Mouse (Mus musculus): ENCODE measurements around the gene B4galt5. TPM values are rescaled to one million over a fixed set of nuclear protein-coding genes. Genes with fewer than 3 reads are reported as not detected.

B4galt5 gene
- total and polyA plus RNA-seq, 3 experiments: 4.6 to 34.4 (median 6.5) TPM

DNA sequence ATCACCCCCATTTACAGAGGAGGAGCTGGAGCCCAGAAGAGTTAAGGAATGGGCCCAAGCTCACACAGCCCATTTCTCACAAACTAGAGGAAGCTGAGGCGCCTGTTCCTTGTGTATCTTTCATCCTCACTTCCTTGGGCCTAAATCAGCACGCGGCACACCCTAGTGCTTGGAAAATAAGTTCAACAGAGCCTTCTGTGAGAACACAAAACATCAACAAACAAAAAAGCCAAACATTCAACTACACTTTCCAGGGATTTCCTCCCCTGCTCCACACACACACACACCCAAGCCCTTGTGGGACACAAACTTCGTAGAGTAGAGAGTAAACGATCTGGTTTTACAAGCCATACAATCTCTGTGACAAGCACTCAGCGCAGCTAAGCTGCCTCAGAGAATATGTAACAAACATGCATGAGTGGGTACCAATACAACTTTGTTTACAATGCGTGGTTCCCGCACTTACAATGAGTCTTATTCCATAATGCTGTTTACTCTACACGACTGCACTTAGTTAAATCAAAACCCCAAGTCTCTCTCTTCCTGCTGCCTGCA lies 5.7 kb upstream of the B4galt5 start:
- Histone ChIP-seq H3K9me3 (replicated peaks; ENCODE audit: insufficient read depth, low read length) (no peaks in the 10 kb centered on the region), H3K4me1 (ENCODE audit: control insufficient read depth in 1 of 2, insufficient read depth in 2 of 2, low read length in 2 of 2) (peaks cover 2 to 20% of the 10 kb centered on the region in 2 experiments), H3K27ac (ENCODE audit: control insufficient read depth, low read depth, low read length) (no peak overlapping the region), H3K9ac (ENCODE audit: control insufficient read depth, low read depth, low read length, poor library complexity, severe bottlenecking) (no peak overlapping the region), H3K4me3 (ENCODE audit: control insufficient read depth in 1 of 2, insufficient read depth in 1 of 2, low read depth in 2 of 2, low read length in 2 of 2) (no peak overlapping the region), H3K27me3 (ENCODE audit: control insufficient read depth in 1 of 2, insufficient read depth in 2 of 2, low read length in 2 of 2) (peaks cover 0 to 2% of the 10 kb centered on the region in 2 experiments; a peak in 1 of 4 replicates), H3K36me3 (ENCODE audit: control insufficient read depth in 1 of 2, insufficient read depth in 2 of 2, low read length in 2 of 2) (peaks cover 0 to 11% of the 10 kb centered on the region in 2 experiments; a peak in 2 of 4 replicates), H3K79me2 (ENCODE audit: control insufficient read depth, insufficient read depth, low read length, poor library complexity) (no peaks in the 10 kb centered on the region)
- no peak for DNase-seq (ENCODE audit: low read depth, low spot score)
- TF ChIP-seq TAL1 (IDR thresholded peaks at IDR 0.05; ENCODE audit: low read length) (no peak), NRF1 (IDR thresholded peaks at IDR 0.05; ENCODE audit: insufficient read depth, low read depth, low read length, poor library complexity, severe bottlenecking) (no peak)

DNA sequence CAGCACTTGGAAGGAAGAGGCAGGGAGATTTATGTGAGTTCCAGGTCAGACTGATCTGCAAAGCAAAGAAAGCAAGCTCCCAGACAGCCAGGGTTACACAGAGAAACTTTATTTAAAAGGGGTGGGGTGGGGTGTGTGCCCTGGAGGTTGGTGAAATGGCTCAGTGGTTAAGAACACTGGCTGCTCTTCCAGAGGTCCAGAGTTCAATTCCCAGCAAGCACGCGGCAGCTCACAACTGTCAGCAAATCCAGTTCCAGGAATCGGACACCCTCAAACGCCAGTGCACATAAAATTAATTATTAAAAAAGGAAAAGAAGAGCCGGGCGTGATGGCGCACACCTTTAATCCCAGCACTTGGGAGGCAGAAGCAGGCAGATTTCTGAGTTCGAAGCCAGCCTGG lies 5.1 kb upstream of the B4galt5 start:
- Histone ChIP-seq H3K27me3 (ENCODE audit: control insufficient read depth in 1 of 2, insufficient read depth in 2 of 2, low read length in 2 of 2) (peaks cover 0 to 2% of the 10 kb centered on the region in 2 experiments; a peak in 1 of 4 replicates), H3K4me3 (ENCODE audit: control insufficient read depth in 1 of 2, insufficient read depth in 1 of 2, low read depth in 2 of 2, low read length in 2 of 2) (no peak overlapping the region), H3K79me2 (ENCODE audit: control insufficient read depth, insufficient read depth, low read length, poor library complexity) (no peaks in the 10 kb centered on the region), H3K9ac (ENCODE audit: control insufficient read depth, low read depth, low read length, poor library complexity, severe bottlenecking) (no peak overlapping the region), H3K4me1 (ENCODE audit: control insufficient read depth in 1 of 2, insufficient read depth in 2 of 2, low read length in 2 of 2) (peaks cover 4 to 22% of the 10 kb centered on the region in 2 experiments), H3K9me3 (replicated peaks; ENCODE audit: insufficient read depth, low read length) (no peaks in the 10 kb centered on the region), H3K36me3 (ENCODE audit: control insufficient read depth in 1 of 2, insufficient read depth in 2 of 2, low read length in 2 of 2) (peaks cover 0 to 11% of the 10 kb centered on the region in 2 experiments; a peak in 2 of 4 replicates), H3K27ac (ENCODE audit: control insufficient read depth, low read depth, low read length) (no peak overlapping the region)
- DNase-seq (ENCODE audit: low read depth, low spot score): no peak
- TF ChIP-seq GABPA (IDR thresholded peaks at IDR 0.05; ENCODE audit: low read depth, low read length) (no peak), GATA1 (IDR thresholded peaks at IDR 0.05; ENCODE audit: low read depth, low read length) (no peak), TBP (IDR thresholded peaks at IDR 0.05; ENCODE audit: low read depth, low read length) (no peak), MXI1 (IDR thresholded peaks at IDR 0.05; ENCODE audit: low read depth, low read length) (no peak), CTCF (IDR thresholded peaks at IDR 0.05 in 2 of 3, conservative IDR thresholded peaks at IDR 0.05 in 1 of 3; ENCODE audit: control insufficient read depth in 1 of 3, insufficient read depth in 1 of 3, low read depth in 2 of 3, low read length in 3 of 3, poor library complexity in 1 of 3, severe bottlenecking in 1 of 3) (no peak), JUND (IDR thresholded peaks at IDR 0.05; ENCODE audit: low read depth, low read length) (no peak), CHD1 (IDR thresholded peaks at IDR 0.05; ENCODE audit: low read depth, low read length) (no peak), POLR2AphosphoS5 (IDR thresholded peaks at IDR 0.05; ENCODE audit: borderline replicate concordance, low read depth, low read length) (no peak), MYB (IDR thresholded peaks at IDR 0.05; ENCODE audit: low read depth, low read length) (no peak), KAT2A (conservative IDR thresholded peaks at IDR 0.05; ENCODE audit: low read depth, low read length) (no peak), MAFK (IDR thresholded peaks at IDR 0.05; ENCODE audit: borderline replicate concordance, low read depth, low read length) (no peak), BHLHE40 (IDR thresholded peaks at IDR 0.05; ENCODE audit: borderline replicate concordance, low read depth, low read length) (no peak)

DNA sequence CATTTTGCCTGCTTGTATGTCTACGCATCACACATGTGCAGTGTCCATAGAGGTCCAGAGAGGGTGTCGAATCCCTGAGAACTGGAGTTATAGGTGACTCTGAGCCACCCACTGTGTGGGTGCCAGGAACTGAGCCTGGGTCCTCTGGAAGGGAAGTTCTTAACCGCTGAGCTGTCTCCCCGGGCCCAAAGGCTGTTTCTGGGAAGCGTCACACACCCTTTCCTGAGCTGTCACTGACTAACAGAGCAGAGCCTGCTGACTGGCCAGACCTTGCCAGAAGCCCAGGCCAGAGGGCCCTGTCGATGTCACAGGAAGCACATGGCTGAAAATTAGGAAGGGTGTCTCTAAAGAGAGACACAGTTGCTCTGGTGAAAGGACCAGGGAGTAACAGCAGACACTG lies 3.5 kb upstream of the B4galt5 start:
- Histone ChIP-seq H3K9ac (ENCODE audit: control insufficient read depth, low read depth, low read length, poor library complexity, severe bottlenecking) (no peak overlapping the region), H3K4me3 (ENCODE audit: control insufficient read depth in 1 of 2, insufficient read depth in 1 of 2, low read depth in 2 of 2, low read length in 2 of 2) (no peak overlapping the region), H3K27me3 (ENCODE audit: control insufficient read depth in 1 of 2, insufficient read depth in 2 of 2, low read length in 2 of 2) (peaks cover 0 to 2% of the 10 kb centered on the region in 2 experiments; a peak in 1 of 4 replicates), H3K9me3 (replicated peaks; ENCODE audit: insufficient read depth, low read length) (no peaks in the 10 kb centered on the region), H3K79me2 (ENCODE audit: control insufficient read depth, insufficient read depth, low read length, poor library complexity) (peaks cover 6% of the 10 kb centered on the region), H3K36me3 (ENCODE audit: control insufficient read depth in 1 of 2, insufficient read depth in 2 of 2, low read length in 2 of 2) (peaks cover 0 to 14% of the 10 kb centered on the region in 2 experiments; a peak in 2 of 4 replicates), H3K4me1 (ENCODE audit: control insufficient read depth in 1 of 2, insufficient read depth in 2 of 2, low read length in 2 of 2) (peaks cover 4 to 26% of the 10 kb centered on the region in 2 experiments), H3K27ac (ENCODE audit: control insufficient read depth, low read depth, low read length) (no peak overlapping the region)
- TF ChIP-seq MAFK (IDR thresholded peaks at IDR 0.05; ENCODE audit: borderline replicate concordance, low read depth, low read length) (no peak), GABPA (IDR thresholded peaks at IDR 0.05; ENCODE audit: low read depth, low read length) (no peak), JUND (IDR thresholded peaks at IDR 0.05; ENCODE audit: low read depth, low read length) (no peak), SMC3 (IDR thresholded peaks at IDR 0.05; ENCODE audit: low read depth, low read length) (no peak), TAL1 (IDR thresholded peaks at IDR 0.05; ENCODE audit: low read length) (no peak), RAD21 (IDR thresholded peaks at IDR 0.05; ENCODE audit: low read depth, low read length) (no peak), RCOR1 (IDR thresholded peaks at IDR 0.05; ENCODE audit: low read depth, low read length) (no peak), ELF1 (IDR thresholded peaks at IDR 0.05; ENCODE audit: low read depth, low read length) (no peak), USF1 (IDR thresholded peaks at IDR 0.05; ENCODE audit: low read depth, low read length) (no peak), TBP (IDR thresholded peaks at IDR 0.05; ENCODE audit: low read depth, low read length) (no peak), GATA1 (IDR thresholded peaks at IDR 0.05; ENCODE audit: low read depth, low read length) (no peak)
- no peak for DNase-seq (ENCODE audit: low read depth, low spot score)
